Mouse (Mus musculus) kidney, adult 2 months (tissue): ENCODE results near the gene Ckap2. TPM values are rescaled to one million over a fixed set of nuclear protein-coding genes. Genes with fewer than 3 reads are reported as not detected.
"Not testable (repeated sequence)": the region's sequence is repeated elsewhere in the genome, so short reads cannot be mapped to it uniquely, and the experiment has no call there.

Experiments used
- DNase-seq: peaks from one replicate; pipeline ENCODE4 v3.0.0; 2021
- H3K27ac ChIP-seq: fragments of 200-500 bp; 2 replicates; pipeline ENCODE4 v1.5.1; 2012; ENCODE audit warnings: low read depth, low read length, control low read depth, inconsistent platforms; ENCODE audit not compliant: insufficient read depth
- H3K27me3 ChIP-seq: fragments of 200-500 bp; replicated peaks from 2 replicates; pipeline ENCODE4 v1.6.1; 2012; ENCODE audit warnings: mild to moderate bottlenecking, moderate library complexity, low read length, inconsistent platforms; ENCODE audit not compliant: control insufficient read depth, insufficient read depth
- H3K36me3 ChIP-seq: fragments of 200-500 bp; 2 replicates; pipeline ENCODE4 v1.6.1; 2012; ENCODE audit warnings: mild to moderate bottlenecking, moderate library complexity, low read length, inconsistent platforms; ENCODE audit not compliant: control insufficient read depth, insufficient read depth
- H3K4me1 ChIP-seq: fragments of 200-500 bp; 2 replicates; pipeline ENCODE4 v1.6.1; 2011; ENCODE audit warnings: low read length; ENCODE audit not compliant: control insufficient read depth, insufficient read depth
- H3K4me3 ChIP-seq: fragments of 200-500 bp; 2 replicates; pipeline ENCODE4 v1.5.1; 2011; ENCODE audit warnings: mild to moderate bottlenecking, low read depth, low read length, control low read depth; ENCODE audit not compliant: insufficient read depth
- CTCF ChIP-seq: fragments of 200-500 bp; conservative IDR thresholded peaks from 2 replicates; pipeline ENCODE4 v1.5.1; 2011; ENCODE audit warnings: low read depth, mild to moderate bottlenecking, control low read depth, low read length, moderate library complexity, mixed read lengths; ENCODE audit not compliant: insufficient read depth, insufficient read length
- POLR2A ChIP-seq: fragments of 200-500 bp; IDR thresholded peaks from one replicate; pipeline ENCODE4 v1.6.1; 2011; ENCODE audit warnings: low read depth, low read length, control low read depth
- WGBS: fragments of 180-500 bp; shearing (Covaris S2); methylation state at CpG from one replicate; pipeline ENCODE4 v1.1.7; 2018; 5-methylcytosine and 5-hydroxymethylcytosine counted together
- polyA plus RNA-seq: library from polyadenylated mRNA; depleted of rRNA; stranded (reverse); fragments of >200 nt; gene quantifications from 2 replicates; pipeline ENCODE4 v1.2.3, GENCODE M21; 2012

Ckap2 gene
- polyA plus RNA-seq, 1 experiment = 0.38 TPM

- TF ChIP-seq POLR2A (no peak), CTCF (no peak)
- Histone ChIP-seq H3K4me1 (0 out of 2 replicates have a peak, but pooled peaks cover 2% of the 10 kb centered on the region), H3K4me3 (no peak overlapping the region), H3K27me3 (no peaks in the 10 kb centered on the region), H3K36me3 (no peaks in the 10 kb centered on the region), H3K27ac (no peak overlapping the region)
- no peak for DNase-seq
- WGBS = 55% methylated on average over 9 of the region's 9 CpGs
These were observed 37.8 kb downstream of the Ckap2 start for GRCm38 (mm10) chr8:22147706-22148366.

GRCm38 (mm10) chr8:22145831-22146230 is 39.8 kb downstream of the Ckap2 start:
- 88% methylated on average over 6 of the region's 6 CpGs for WGBS
- Histone ChIP-seq H3K4me3 (no peak overlapping the region), H3K4me1 (0 out of 2 replicates have a peak, but pooled peaks cover 2% of the 10 kb centered on the region)

GRCm38 (mm10) chr8:22143764-22144491 is 41.7 kb downstream of the Ckap2 start:
- DNase-seq = no peak
- Histone ChIP-seq H3K27me3 (no peaks in the 10 kb centered on the region), H3K36me3 (no peaks in the 10 kb centered on the region), H3K4me1 (0 out of 2 replicates have a peak, but pooled peaks cover 2% of the 10 kb centered on the region), H3K4me3 (no peak overlapping the region), H3K27ac (no peak overlapping the region)
- WGBS = 93% methylated on average over 1 of the region's 1 CpGs
- TF ChIP-seq CTCF (no peak), POLR2A (no peak)

More at GRCm38 (mm10) chr8:22145831-22146230, 39.8 kb downstream of the Ckap2 start:
- Histone ChIP-seq H3K27ac (no peak overlapping the region), H3K36me3 (no peaks in the 10 kb centered on the region), H3K27me3 (no peaks in the 10 kb centered on the region)
- no peak for DNase-seq
- no peak for TF ChIP-seq POLR2A

- no peaks in the 10 kb centered on the region for H3K27me3 ChIP-seq
- no peak overlapping the region for H3K27ac ChIP-seq
- WGBS = 83% methylated on average over 4 of the region's 4 CpGs
- no peak overlapping the region for H3K4me3 ChIP-seq
- no peaks in the 10 kb centered on the region for H3K4me1 ChIP-seq
- TF ChIP-seq POLR2A = no peak
- TF ChIP-seq CTCF = no peak
- H3K36me3 ChIP-seq = no peaks in the 10 kb centered on the region
- DNase-seq = no peak
These were observed 43.0 kb downstream of the Ckap2 start for GRCm38 (mm10) chr8:22142592-22142991.

GRCm38 (mm10) chr8:22141836-22142385 is 43.7 kb downstream of the Ckap2 start:
- DNase-seq = no peak
- Histone ChIP-seq H3K4me1 (no peaks in the 10 kb centered on the region), H3K27me3 (no peaks in the 10 kb centered on the region), H3K4me3 (no peak overlapping the region), H3K36me3 (no peaks in the 10 kb centered on the region), H3K27ac (no peak overlapping the region)
- TF ChIP-seq CTCF (no peak), POLR2A (no peak)
- WGBS = 91% methylated on average over 4 of the region's 4 CpGs

GRCm38 (mm10) chr8:22136462-22136861 is 49.2 kb downstream of the Ckap2 start:
- H3K27ac ChIP-seq, H3K27me3 ChIP-seq, H3K36me3 ChIP-seq, H3K4me3 ChIP-seq, H3K4me1 ChIP-seq: not testable (repeated sequence)
- peak; percentile 8 for DNase-seq
- WGBS = 72% methylated on average over 9 of the region's 9 CpGs

- no peak for DNase-seq
- no peak overlapping the region for H3K4me3 ChIP-seq
- H3K36me3 ChIP-seq = no peaks in the 10 kb centered on the region
- WGBS = 53% methylated on average over 5 of the region's 5 CpGs
- no peaks in the 10 kb centered on the region for H3K4me1 ChIP-seq
- H3K27ac ChIP-seq = no peak overlapping the region
- no peak for TF ChIP-seq POLR2A
- no peaks in the 10 kb centered on the region for H3K27me3 ChIP-seq
These were observed 50.9 kb downstream of the Ckap2 start for GRCm38 (mm10) chr8:22134750-22135135.
